Mouse (Mus musculus) neural tube, embryonic 12.5 days (tissue): ENCODE results near the gene Slc1a5. TPM values are rescaled to one million over a fixed set of nuclear protein-coding genes. Genes with fewer than 3 reads are reported as not detected.
A peak's percentile ranks its signal among the peaks of the same experiment; 100 is the strongest.

Experiments
- ATAC-seq: fragments of 200-750 bp; cut with Nextera tagmentation; 2 replicates; pipeline ENCODE4 v1.8.0; 2017; ENCODE audit warnings: low read depth, mild to moderate bottlenecking, moderate TSS enrichment, moderate library complexity; ENCODE audit not compliant: low FRiP score
- H3K27ac ChIP-seq: fragments of 300-500 bp; sonication (generic); 2 replicates; pipeline ENCODE4 v1.5.1; 2016
- H3K27me3 ChIP-seq: fragments of 300-500 bp; sonication (generic); replicated peaks from 2 replicates; pipeline ENCODE4 v1.6.1; 2016; ENCODE audit warnings: mild to moderate bottlenecking
- H3K36me3 ChIP-seq: fragments of 300-500 bp; sonication (generic); 2 replicates; pipeline ENCODE4 v1.6.1; 2016; ENCODE audit warnings: mild to moderate bottlenecking
- H3K4me1 ChIP-seq: fragments of 300-500 bp; sonication (generic); 2 replicates; pipeline ENCODE4 v1.6.1; 2016
- H3K4me2 ChIP-seq: fragments of 300-500 bp; sonication (generic); replicated peaks from 2 replicates; pipeline ENCODE4 v1.6.1; 2016; ENCODE audit warnings: mild to moderate bottlenecking
- H3K4me3 ChIP-seq: fragments of 300-500 bp; sonication (generic); 2 replicates; pipeline ENCODE4 v1.5.1; 2016
- H3K9ac ChIP-seq: fragments of 300-500 bp; sonication (generic); 2 replicates; pipeline ENCODE4 v1.6.1; 2016; ENCODE audit warnings: mild to moderate bottlenecking
- H3K9me3 ChIP-seq: fragments of 300-500 bp; sonication (generic); 2 replicates; pipeline ENCODE4 v1.6.1; 2016; ENCODE audit warnings: mild to moderate bottlenecking
- WGBS: fragments of 180-500 bp; shearing (Covaris S2); methylation state at CpG from one replicate; pipeline ENCODE4 v1.1.7; 2016; 5-methylcytosine and 5-hydroxymethylcytosine counted together
- polyA plus RNA-seq: library from polyadenylated mRNA; unstranded; fragments of >200 nt; fragmentation: Nextera tagmentation; extraction: Ambion mirVana; gene quantifications from 2 replicates; pipeline ENCODE4 v1.2.1, GENCODE M21; 2016

The Slc1a5 gene
- polyA plus RNA-seq, 1 experiment from 2014 or later = 17.8 TPM

DNA sequence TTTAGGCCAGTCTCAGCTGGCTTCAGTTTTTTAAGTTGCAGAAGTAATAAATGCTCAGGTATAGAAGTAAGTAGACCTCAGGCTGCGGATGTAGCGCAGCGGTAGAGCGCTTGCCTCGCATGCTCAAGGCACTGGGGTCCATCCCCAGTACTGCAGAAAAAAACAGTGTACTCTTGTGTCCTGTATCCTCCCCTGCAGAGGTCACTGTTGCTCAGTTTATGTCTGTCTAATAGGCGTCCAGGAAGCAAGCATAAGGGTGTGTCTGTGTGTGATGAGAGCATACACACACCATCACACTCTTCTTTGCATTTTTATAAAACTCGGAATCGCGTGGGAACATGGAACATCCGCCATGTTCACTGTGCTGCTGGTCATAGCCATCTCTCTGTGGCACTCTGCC, 44.6 kb downstream of the Slc1a5 start:
- Histone ChIP-seq H3K27me3 (no peaks in the 10 kb centered on the region), H3K36me3 (peaks cover 82% of the 10 kb centered on the region), H3K27ac (no peak overlapping the region), H3K9me3 (no peaks in the 10 kb centered on the region), H3K4me3 (no peak overlapping the region), H3K4me1 (peaks cover 13% of the 10 kb centered on the region), H3K4me2 (no peak overlapping the region), H3K9ac (no peak overlapping the region)
- 88% methylated on average over 10 of the region's 10 CpGs for WGBS
- ATAC-seq = no peak

GRCm38 (mm10) chr7:16826571-16826970, 45.4 kb downstream of the Slc1a5 start:
- Histone ChIP-seq H3K9me3 (no peaks in the 10 kb centered on the region), H3K4me2 (no peak overlapping the region), H3K4me1 (peaks cover 6% of the 10 kb centered on the region), H3K36me3 (peaks cover 90% of the 10 kb centered on the region), H3K27ac (no peak overlapping the region), H3K27me3 (no peaks in the 10 kb centered on the region), H3K4me3 (no peak overlapping the region), H3K9ac (no peak overlapping the region)
- no peak for ATAC-seq
- 86% methylated on average over 5 of the region's 5 CpGs for WGBS

GRCm38 (mm10) chr7:16827274-16827673, 46.1 kb downstream of the Slc1a5 start:
- Histone ChIP-seq H3K36me3 (peaks cover 96% of the 10 kb centered on the region), H3K4me3 (no peak overlapping the region)
- 84% methylated on average over 4 of the region's 4 CpGs for WGBS

DNA sequence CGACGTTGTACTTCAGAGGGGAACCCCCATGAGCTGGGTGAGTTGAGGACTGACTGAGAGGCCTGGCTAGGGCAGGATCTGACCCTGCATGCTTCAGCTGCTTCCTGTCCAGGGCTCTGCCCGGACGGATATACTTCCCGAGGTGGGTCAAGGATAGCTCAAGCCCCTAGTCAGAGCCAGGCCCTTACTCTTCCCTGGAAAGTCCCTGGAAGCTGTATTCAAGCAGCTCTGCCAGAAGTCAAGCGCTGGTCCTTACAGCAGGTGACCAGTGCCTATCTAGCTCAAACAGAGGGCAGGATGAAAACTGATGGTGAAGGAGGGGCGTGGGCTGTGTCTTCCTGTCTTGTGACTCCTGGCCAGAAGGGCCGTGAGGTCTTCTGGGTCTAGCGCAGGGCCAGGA, 49.3 kb downstream of the Slc1a5 start:
- H3K27me3 ChIP-seq = no peaks in the 10 kb centered on the region
- no peaks in the 10 kb centered on the region for H3K9me3 ChIP-seq
- 88% methylated on average over 9 of the region's 9 CpGs for WGBS
- ATAC-seq = no peak
- no peak overlapping the region for H3K27ac ChIP-seq
- no peak overlapping the region for H3K4me3 ChIP-seq
- H3K4me1 ChIP-seq = no peaks in the 10 kb centered on the region
- H3K4me2 ChIP-seq = no peak overlapping the region
- H3K36me3 ChIP-seq = peaks cover 98% of the 10 kb centered on the region
- no peak overlapping the region for H3K9ac ChIP-seq

More at GRCm38 (mm10) chr7:16827274-16827673, 46.1 kb downstream of the Slc1a5 start:
- Histone ChIP-seq H3K27ac (no peak overlapping the region), H3K9me3 (no peaks in the 10 kb centered on the region), H3K27me3 (no peaks in the 10 kb centered on the region), H3K9ac (no peak overlapping the region), H3K4me2 (no peak overlapping the region), H3K4me1 (peaks cover 3% of the 10 kb centered on the region; the same call in 1 of the 2 replicates)
- ATAC-seq = no peak

DNA sequence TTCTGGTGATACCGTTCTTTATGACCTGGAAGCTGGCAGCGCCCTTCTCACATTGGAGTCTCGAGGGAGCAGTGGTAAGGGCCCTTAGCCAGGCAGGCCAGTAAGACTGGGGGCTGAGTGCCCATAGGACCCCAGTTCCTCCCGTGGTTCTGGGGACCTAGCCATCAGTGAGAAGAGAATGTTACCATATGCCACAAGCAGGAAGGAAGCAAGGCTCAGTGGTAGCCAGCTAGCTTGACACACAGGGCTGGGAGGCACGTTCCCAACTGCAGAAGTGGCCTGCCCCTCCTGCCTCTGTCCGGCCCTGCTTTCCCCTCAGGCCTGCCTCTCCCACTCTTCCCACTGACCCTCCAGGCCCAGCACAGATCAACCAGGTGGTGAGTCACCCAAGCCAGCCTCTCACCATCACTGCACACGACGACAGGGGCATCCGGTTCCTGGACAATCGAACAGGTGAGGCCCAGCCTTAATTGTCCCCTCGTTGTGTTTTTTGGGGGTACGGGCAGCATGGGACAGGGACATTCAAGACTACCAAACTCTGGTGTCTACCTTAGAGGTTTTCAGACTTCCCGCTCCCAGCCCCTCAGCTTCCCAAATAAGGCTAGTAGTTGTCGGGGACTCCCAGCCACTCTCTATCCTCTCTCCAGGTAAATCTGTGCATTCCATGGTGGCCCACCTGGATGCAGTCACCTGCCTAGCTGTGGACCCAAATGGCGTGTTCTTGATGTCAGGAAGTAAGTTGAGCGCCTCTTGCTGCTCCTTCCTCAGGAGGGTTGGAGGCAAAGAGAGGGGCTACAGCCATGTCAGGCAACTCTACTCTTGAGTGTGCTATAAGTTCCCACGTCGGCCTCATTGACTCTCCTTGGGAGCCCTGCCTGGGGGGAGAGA, 57.0 kb downstream of the Slc1a5 start:
- no peak overlapping the region for H3K27ac ChIP-seq
- no peaks in the 10 kb centered on the region for H3K9me3 ChIP-seq
- no peaks in the 10 kb centered on the region for H3K27me3 ChIP-seq
- 94% methylated on average over 18 of the region's 18 CpGs for WGBS
- H3K9ac ChIP-seq = no peak overlapping the region
- no peak for ATAC-seq
- peaks cover 74% of the 10 kb centered on the region for H3K36me3 ChIP-seq
- H3K4me1 ChIP-seq = peaks cover 6% of the 10 kb centered on the region; the same call in 1 of the 2 replicates
- no peak overlapping the region for H3K4me3 ChIP-seq
- no peak overlapping the region for H3K4me2 ChIP-seq

GRCm38 (mm10) chr7:16838804-16839426, 57.8 kb downstream of the Slc1a5 start:
- Histone ChIP-seq H3K27ac (no peak overlapping the region), H3K4me1 (peaks cover 12% of the 10 kb centered on the region), H3K36me3 (peaks cover 66% of the 10 kb centered on the region), H3K27me3 (no peaks in the 10 kb centered on the region), H3K4me2 (no peak overlapping the region), H3K9ac (no peak overlapping the region), H3K9me3 (no peaks in the 10 kb centered on the region), H3K4me3 (no peak overlapping the region)
- ATAC-seq = no peak
- WGBS = 91% methylated on average over 6 of the region's 6 CpGs

DNA sequence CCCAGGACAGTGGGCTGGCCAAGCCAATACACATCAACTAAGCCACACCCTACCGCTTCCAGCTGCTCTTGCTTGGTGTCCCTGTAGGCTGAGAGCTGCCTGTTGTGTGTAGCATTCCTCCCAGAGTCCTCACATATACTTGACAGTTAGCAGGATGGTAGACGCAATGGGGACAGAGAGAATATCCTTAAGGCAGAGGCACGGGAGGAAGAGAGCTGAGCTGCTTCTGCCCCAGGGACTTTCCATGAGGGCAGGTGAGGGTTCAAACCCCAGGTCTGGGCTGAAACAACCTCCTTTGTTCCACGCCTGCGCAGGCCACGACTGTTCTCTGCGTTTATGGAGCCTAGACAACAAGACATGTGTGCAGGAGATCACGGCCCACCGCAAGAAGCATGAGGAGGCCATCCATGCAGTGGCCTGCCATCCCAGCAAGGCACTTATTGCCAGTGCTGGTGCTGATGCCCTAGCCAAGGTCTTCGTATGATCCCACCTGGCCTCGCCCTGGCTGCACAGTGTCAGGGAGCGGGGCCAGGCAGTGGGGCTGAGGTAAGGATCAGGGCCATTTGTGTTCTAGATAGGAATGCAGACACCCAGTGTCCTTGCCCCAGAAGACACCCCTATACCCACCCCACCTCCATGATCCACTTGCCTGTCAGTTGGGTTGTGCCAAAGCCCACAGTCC, 58.4 kb downstream of the Slc1a5 start:
- Histone ChIP-seq H3K36me3 (peaks cover 60% of the 10 kb centered on the region), H3K4me2 (no peak overlapping the region), H3K9ac (no peak overlapping the region), H3K4me3 (no peak overlapping the region), H3K9me3 (no peaks in the 10 kb centered on the region), H3K27ac (no peak overlapping the region), H3K27me3 (no peaks in the 10 kb centered on the region), H3K4me1 (peaks cover 17% of the 10 kb centered on the region)
- no peak for ATAC-seq
- 89% methylated on average over 12 of the region's 12 CpGs for WGBS

GRCm38 (mm10) chr7:16840109-16840491, 59.0 kb downstream of the Slc1a5 start:
- Histone ChIP-seq H3K4me3 (no peak overlapping the region), H3K36me3 (peaks cover 54% of the 10 kb centered on the region), H3K4me2 (no peak overlapping the region), H3K9me3 (no peaks in the 10 kb centered on the region), H3K27me3 (no peaks in the 10 kb centered on the region), H3K27ac (no peak overlapping the region), H3K9ac (no peak overlapping the region), H3K4me1 (peaks cover 23% of the 10 kb centered on the region)
- WGBS = 92% methylated on average over 2 of the region's 2 CpGs
- ATAC-seq = no peak

DNA sequence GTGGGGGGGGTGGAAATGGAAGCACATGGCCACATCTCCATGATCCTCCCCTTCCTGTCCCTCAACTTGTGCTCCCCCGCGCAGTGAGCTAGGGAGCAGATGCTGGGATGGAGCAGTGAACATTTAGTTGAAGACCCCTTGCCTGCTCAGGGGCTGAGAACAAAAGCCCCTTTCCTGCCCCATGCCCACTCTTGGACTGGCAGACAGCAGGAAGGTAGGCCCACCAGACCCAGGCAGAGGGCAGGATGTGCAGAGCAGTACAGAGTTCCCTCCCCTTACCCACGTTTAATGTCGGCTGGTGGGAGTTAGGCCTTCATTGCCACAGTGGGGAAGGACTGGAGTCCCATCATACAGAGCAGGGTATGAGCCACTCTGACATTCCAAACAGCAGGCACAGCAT, 59.9 kb downstream of the Slc1a5 start:
- Histone ChIP-seq H3K9ac (no peak overlapping the region), H3K4me3 (no peak overlapping the region), H3K4me1 (peaks cover 30% of the 10 kb centered on the region), H3K27ac (no peak overlapping the region), H3K36me3 (peaks cover 53% of the 10 kb centered on the region), H3K27me3 (no peaks in the 10 kb centered on the region), H3K4me2 (no peak overlapping the region), H3K9me3 (no peaks in the 10 kb centered on the region)
- WGBS = 75% methylated on average over 4 of the region's 4 CpGs
- no peak for ATAC-seq

GRCm38 (mm10) chr7:16841561-16842560, 60.7 kb downstream of the Slc1a5 start:
- H3K9me3 ChIP-seq = no peaks in the 10 kb centered on the region
- peaks cover 30% of the 10 kb centered on the region for H3K4me1 ChIP-seq
- H3K4me2 ChIP-seq = peak overlapping the region; percentile 97
- H3K27ac ChIP-seq = peak overlapping the region; percentile 38; the same call in 1 of the 2 replicates
- no peaks in the 10 kb centered on the region for H3K27me3 ChIP-seq
- H3K4me3 ChIP-seq = peak overlapping the region; percentile 56
- no peak; the same call in 1 of the 2 replicates for ATAC-seq
- H3K9ac ChIP-seq = peak overlapping the region; percentile 76
- peaks cover 51% of the 10 kb centered on the region for H3K36me3 ChIP-seq
- WGBS = 47% methylated on average over 11 of the region's 11 CpGs

DNA sequence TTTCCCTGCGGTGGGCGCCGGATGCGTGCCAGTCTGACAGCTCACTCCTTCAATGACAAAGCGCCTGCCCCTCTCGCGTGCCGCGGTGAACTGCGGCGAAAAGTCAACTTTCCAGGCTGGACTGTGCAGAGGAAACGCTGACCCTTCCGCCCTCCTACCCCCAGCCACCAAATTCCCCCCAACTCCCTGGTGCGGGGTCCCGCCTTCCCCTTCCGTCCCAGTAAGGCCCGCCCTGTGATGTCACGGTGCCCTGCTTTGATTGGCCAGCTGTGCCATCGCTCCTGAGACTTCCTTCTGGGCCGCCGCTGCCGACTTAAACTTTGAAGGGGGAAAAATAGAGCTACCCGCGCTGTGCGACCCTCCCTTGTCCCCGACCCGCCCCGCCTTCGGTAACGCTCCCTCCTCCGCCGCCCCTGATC, 61.5 kb downstream of the Slc1a5 start, which contains the start of gene Prkd2:
Gene Prkd2 (plus strand): TSS at position 258 of the 419 bp plus-strand sequence.
- WGBS = 0% methylated on average over 32 of the region's 32 CpGs
- no peaks in the 10 kb centered on the region for H3K9me3 ChIP-seq
- H3K9ac ChIP-seq = peak within 1 kb of the TSS; percentile 76
- peak within 1 kb of the TSS; percentile 56 for H3K4me3 ChIP-seq
- peak within 1 kb of the TSS; percentile 97 for H3K4me2 ChIP-seq
- H3K36me3 ChIP-seq = peaks cover 43% of the 10 kb centered on the region
- H3K27me3 ChIP-seq = no peaks in the 10 kb centered on the region
- peaks cover 30% of the 10 kb centered on the region for H3K4me1 ChIP-seq
- peak; percentile 88 for ATAC-seq
- H3K27ac ChIP-seq = peak within 1 kb of the TSS; percentile 38
